Mouse (Mus musculus) left cerebral cortex, adult 11 months (tissue): ENCODE results near the gene 1700067K01Rik.

ENCODE experiments used
- DNase-seq: peaks from one replicate; pipeline ENCODE4 v3.0.0; 2022; ENCODE audit warnings: low spot score

The 1700067K01Rik gene

DNA sequence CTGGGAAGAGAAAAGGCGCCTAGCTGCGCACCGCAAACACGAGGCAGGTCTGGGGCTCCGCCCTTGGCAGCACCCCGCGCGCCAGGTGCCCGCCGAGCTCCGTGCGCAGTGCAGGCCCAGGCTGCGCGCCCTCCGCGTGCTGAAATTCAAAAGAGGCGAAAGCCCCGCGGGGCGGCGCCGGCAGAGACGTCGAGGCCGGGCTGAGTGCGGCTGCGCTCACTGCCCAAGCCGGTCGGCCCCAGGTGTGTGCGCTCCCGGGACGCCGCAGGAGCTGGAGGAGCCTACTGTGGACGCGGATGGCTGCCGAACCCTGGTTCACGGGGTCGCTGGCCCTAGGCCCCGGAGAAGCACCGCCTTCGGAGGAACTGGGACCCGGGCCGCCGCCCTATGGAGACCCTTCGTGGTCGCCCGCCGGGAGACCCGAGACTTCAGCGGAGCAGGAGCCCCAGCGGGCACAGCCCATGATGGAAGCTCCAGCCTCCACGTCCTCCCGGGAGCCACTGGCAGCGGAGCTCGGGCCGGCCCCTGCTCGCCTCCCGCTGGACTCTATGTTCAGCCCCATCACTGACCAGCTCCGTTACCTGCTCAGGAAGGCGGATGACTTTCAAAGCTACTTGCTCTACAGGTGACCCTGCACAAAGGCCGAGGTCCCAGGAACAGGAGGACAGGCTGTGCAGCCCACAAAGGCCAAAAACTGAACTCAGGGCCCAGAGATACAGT is at the start of gene 1700067K01Rik:
TSS of gene 1700067K01Rik (plus strand) at position 222 of the 720 bp plus-strand sequence.
- no peak for DNase-seq

GRCm38 (mm10) chr8:83954749-83955105 is 46.6 kb upstream of the 1700067K01Rik start:
- no peak for DNase-seq

- peak; percentile 99 for DNase-seq
Observed at GRCm38 (mm10) chr8:83955106-83955957, 46.0 kb upstream of the 1700067K01Rik start, which contains the start of the genes Gm10644 and Asf1b. TSS of gene Gm10644 (minus strand) at chr8:83955205. TSS of gene Asf1b (plus strand) at chr8:83955507.

GRCm38 (mm10) chr8:83955958-83956218 is 45.4 kb upstream of the 1700067K01Rik start:
- no peak for DNase-seq

GRCm38 (mm10) chr8:83956789-83957188 is 44.5 kb upstream of the 1700067K01Rik start:
- DNase-seq, result no peak

DNA sequence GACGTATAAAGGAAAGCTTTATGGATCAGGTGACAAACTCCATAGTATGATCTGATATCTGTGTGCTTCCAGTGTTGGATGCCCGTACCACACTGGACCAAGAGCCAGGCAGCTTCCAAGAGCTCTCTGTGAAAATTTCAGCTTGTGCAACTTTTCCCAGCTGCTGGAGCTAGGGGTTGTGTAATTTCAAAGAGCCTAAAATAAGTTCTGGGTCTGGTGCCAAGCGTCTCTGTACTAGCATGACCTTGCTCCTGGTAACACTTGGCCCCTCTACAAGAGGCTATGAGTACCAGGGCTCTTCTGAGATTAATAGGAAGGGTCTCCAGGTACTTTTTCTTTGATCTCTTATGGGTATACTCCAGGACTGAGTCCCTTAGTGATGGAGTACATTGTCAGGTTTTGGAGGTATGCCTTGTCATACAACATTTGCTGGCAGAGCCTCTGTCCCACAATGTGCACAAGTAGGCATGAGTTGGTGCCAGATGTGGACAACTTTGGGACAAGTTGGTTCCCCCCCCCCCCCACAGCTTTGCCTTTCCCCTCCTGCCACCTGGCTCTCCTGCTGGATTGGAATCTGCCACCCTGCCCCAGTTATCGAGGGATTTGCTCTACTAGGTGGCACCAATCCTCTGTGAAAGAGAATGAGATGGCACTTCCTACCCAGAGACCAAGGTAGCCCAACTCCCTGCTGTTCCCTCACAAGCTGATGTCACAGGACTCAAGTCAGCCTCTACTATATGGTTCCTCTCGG is 37.1 kb upstream of the 1700067K01Rik start:
- no peak for DNase-seq

DNA sequence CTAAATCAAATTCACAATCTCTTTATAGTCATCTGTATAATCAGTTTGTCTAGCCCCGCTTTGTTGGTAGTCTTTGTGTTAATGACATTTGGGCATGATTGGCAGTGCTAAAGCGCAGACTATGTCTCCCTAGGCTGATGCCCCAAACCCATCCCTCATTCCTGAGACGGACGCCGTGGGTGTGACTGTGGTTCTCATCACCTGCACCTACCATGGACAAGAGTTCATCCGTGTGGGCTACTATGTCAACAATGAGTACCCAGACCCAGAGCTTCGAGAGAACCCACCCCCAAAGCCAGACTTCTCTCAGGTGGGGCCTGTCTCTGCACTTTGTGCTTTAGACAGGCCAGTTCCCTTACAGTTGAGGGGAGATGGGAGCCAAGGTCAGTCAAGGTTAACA is 33.6 kb upstream of the 1700067K01Rik start:
- DNase-seq, result no peak

GRCm38 (mm10) chr8:83971121-83971520 is 30.2 kb upstream of the 1700067K01Rik start:
- DNase-seq, result no peak

DNA sequence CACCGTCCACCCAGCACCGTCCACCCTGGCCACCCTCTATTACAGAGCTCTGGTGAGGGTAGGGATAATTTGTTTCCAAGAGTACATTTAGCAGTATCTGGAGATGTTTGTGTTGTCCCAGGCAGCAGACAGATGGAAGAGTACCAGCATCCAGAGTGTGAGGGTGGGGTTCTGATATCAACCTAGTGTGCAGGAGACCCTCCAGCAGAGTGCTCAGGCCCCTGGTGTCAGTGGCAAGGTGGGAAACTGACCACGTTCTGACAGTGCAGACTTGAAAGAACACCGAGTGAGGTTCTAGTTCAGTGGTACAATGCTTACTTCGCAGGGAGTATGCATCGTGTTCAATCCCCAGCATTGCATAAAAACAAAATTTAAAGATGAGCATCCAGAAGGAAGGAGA is 29.6 kb upstream of the 1700067K01Rik start:
- no peak for DNase-seq

- DNase-seq, result peak; percentile 99
Observed at GRCm38 (mm10) chr8:83972150-83973120, 28.9 kb upstream of the 1700067K01Rik start, which contains the start of gene Prkaca. TSS of gene Prkaca (plus strand) at chr8:83972993.

- DNase-seq, result no peak
Observed at GRCm38 (mm10) chr8:83973161-83974031, 27.9 kb upstream of the 1700067K01Rik start.

DNA sequence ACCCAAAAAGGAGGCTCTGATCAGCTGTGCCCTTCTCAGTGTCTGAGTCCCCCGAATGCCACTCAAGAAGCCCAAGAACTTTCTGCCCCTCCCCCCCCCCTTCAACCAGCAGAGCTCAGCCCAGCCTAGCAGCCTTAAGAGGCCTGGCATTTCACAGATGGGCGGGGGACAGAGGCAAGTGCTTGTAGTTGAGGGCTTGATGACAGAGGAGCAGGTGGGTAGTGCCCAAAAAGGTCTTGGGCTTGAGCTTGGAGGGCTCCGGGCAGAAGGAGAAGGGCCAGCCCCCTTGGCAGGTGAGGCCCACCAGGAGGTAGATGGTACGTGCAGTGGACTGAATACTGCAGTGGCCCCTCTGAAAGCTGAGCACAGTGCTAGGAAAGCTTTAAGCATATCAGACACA is 26.8 kb upstream of the 1700067K01Rik start:
- no peak for DNase-seq

GRCm38 (mm10) chr8:83976101-83976630 is 25.1 kb upstream of the 1700067K01Rik start:
- DNase-seq, result no peak

DNA sequence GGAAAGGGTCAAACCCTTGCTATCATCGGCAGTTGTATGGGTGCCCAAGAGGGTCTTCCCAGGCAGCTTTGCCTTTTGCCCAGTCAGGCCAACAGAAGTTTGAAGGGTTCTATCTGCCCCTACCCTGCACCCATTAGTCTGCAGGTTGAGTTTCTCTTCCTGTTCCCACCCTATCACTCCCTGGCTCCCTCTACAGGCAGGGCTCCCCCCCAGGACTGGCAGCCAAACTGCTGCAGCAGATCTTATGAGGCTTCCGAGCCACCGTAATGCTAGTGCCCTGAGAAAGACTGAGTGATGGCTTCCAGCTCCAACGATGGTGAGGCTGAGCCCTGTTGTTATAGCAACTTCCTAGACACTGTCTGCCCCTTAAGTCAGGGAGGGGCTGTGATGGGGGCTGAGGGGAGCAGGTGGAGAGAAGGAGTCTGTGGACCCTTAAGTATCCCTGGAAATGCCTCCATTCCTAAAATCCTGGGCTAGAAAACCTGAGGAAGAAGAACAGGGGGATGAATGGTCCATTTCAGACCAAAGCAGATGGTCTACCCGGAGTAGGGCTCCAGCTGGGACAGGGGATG is 24.4 kb upstream of the 1700067K01Rik start:
- DNase-seq, result no peak

DNA sequence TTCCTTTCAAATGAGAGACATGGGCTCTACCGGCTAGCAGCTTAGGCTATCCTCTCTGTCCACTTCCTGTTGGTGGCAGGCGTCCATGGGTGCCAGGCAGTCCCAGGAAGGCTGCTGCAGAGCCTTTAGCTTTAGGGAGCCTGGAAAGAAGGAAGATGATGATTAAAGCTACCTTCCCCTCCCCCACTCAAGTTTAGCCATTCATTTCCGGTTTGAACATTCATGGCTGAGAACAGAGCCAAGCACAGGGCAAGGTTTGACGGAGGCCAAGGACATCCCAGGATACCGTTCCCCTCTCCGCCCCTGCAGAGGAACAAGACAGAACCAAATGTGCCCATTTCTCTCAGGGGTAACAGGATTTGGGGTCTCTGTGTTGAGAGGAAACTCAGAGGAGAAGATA is 23.7 kb upstream of the 1700067K01Rik start:
- DNase-seq, result no peak

DNA sequence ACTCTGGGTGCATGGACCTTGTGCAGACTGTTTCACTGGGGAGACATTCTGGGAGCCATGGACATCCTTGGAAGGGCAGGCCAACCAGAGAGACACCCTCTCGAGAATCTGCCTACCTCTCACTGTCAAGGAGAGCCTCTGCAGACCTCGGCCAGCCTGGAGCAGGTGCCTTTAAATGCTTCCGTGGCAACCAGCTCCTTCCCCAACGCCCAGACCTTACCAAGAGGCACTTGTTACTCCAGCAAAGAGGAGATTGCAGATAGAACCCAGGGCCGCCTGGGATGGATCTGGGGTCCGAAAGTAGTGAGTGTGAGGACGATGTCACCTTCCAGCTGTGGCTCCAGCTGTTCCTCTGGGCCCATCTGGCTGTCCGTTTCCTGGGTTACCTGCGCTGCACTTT is 23.1 kb upstream of the 1700067K01Rik start:
- no peak for DNase-seq

- DNase-seq, result no peak
Observed at GRCm38 (mm10) chr8:83980250-83980649, 21.1 kb upstream of the 1700067K01Rik start.

- DNase-seq, result no peak
Observed at GRCm38 (mm10) chr8:83980845-83981244, 20.5 kb upstream of the 1700067K01Rik start.

DNA sequence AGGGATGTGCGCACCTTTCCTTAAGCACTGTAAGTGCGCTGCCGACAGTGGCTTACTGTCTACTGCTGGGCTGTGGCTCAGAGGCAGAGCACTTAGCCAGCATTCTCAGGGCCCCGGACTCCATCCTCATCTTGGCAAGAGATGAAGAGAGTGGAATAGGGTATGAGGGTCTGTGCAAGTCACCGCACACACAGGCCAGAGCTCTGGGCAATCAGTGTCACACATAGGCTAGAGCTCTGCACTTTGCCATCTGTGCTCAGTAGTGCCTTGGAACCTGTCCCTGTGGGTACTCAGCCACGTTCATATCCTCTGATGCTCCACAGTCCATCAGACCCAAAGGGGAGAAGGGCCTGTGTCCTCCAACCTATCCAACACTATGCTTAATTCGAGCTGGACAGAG is 19.8 kb upstream of the 1700067K01Rik start:
- no peak for DNase-seq

DNA sequence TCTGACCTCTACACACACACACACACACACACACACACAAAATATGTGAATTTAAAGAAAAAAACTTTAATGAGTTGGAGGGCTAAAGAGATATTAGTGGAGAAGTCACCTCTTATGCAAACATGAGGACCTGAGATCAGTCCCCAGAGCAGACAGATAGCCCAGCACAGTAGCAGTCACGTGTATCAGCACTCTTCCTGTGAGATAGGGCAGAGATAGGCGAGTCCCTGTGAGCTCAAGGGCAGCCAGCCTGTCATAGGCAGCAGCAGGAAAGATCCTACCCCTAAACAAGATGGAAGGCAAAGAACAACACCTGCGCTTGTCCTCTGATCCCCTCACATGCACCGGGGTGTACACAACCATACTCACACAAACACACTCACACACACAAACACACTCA is 18.9 kb upstream of the 1700067K01Rik start:
- DNase-seq, result no peak
